Mouse (Mus musculus) olfactory bulb, adult 2 months (tissue): ENCODE measurements around the gene Tcf7l2.

ENCODE experiments used
- CTCF ChIP-seq: fragments of 200-500 bp; IDR thresholded peaks from 2 replicates; pipeline ENCODE4 v1.5.1; 2012; ENCODE audit warnings: low read depth, mild to moderate bottlenecking, low read length, moderate library complexity; ENCODE audit not compliant: insufficient read depth
- POLR2A ChIP-seq: fragments of 200-500 bp; IDR thresholded peaks from 2 replicates; pipeline ENCODE4 v1.6.1; 2012; ENCODE audit warnings: mild to moderate bottlenecking, low read depth, low read length, moderate library complexity; ENCODE audit not compliant: insufficient read depth

DNA sequence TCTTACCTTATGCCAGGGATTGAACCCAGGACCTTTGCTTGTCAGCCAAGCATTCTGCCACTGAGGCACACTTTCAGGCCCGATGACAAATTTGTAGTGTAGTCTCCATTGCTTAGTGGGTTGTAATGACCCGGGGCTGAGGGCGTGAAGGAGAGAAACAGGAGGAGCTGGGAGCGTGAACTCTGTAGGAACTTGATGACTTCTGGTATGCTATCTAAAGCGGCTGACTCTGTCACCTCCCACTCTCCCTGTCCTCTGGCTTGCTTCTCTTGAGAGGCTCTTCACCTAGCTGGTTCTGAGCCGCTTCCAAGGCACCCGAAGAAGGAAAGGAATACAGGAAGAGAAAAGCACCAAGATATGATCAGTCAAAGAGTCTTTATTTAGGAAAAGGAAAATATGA, 100.4 kb downstream of the Tcf7l2 start:
- TF ChIP-seq CTCF = no peak
- no peak for TF ChIP-seq POLR2A
